In genomic region chr7:31050921-31051320, GRCm38 (mm10) we compare ENCODE assay signal across 8 mouse cellular contexts. TPM values are rescaled to one million over a fixed set of nuclear protein-coding genes. Genes with fewer than 3 reads are reported as not detected.
A peak's percentile ranks its signal among the peaks of the same experiment; 100 is the strongest.
DNase-seq lines count a peak whose midpoint lies in the region; ATAC-seq and TF ChIP-seq lines count a peak whose summit lies in the region.

No protein-coding gene starts in this region.

- ATAC-seq in cerebellum, adult (ENCODE audit: insufficient number of reproducible peaks, low FRiP score, low TSS enrichment): no peak
- peak; percentile 17; the same call in 1 of the 2 replicates for ATAC-seq in forebrain, embryonic 14.5 days
- no peak for ATAC-seq in limb, embryonic 12.5 days (ENCODE audit: insufficient number of reproducible peaks, insufficient read depth, low FRiP score, low TSS enrichment, low read depth)
- ATAC-seq in inflammation-experienced regulatory T-cells, adult 6 months: no peak

- peaks cover 62% of the 10 kb centered on the region for H3K4me1 ChIP-seq in E14TG2a.4 (replicated peaks; ENCODE audit: low read depth, low read length)
- H3K4me1 ChIP-seq in forebrain, embryonic 14.5 days (ENCODE audit: control insufficient read depth, insufficient read depth, low read length): peaks cover 11% of the 10 kb centered on the region
- peaks cover 64% of the 10 kb centered on the region for H3K4me1 ChIP-seq in limb, embryonic 12.5 days (replicated peaks)

- H3K27ac ChIP-seq in forebrain, embryonic 14.5 days (ENCODE audit: low read depth, low read length): no peak overlapping the region
- H3K27ac ChIP-seq in limb, embryonic 12.5 days: no peak overlapping the region

- H3K9ac ChIP-seq in forebrain, embryonic 14.5 days (ENCODE audit: low read length): peak overlapping the region; percentile 38
- H3K9ac ChIP-seq in limb, embryonic 12.5 days (replicated peaks): 0 out of 2 replicates have a peak overlapping the region, but pooled peaks have one; percentile 27

- TF ChIP-seq CTCF in E14TG2a.4 (conservative IDR thresholded peaks at IDR 0.05; ENCODE audit: low read length): no peak

- H3K36me3 ChIP-seq in E14TG2a.4 (ENCODE audit: insufficient read depth, low read length): no peaks in the 10 kb centered on the region
- no peaks in the 10 kb centered on the region for H3K36me3 ChIP-seq in forebrain, embryonic 14.5 days (ENCODE audit: control insufficient read depth, insufficient read depth, low read length)
- no peaks in the 10 kb centered on the region for H3K36me3 ChIP-seq in limb, embryonic 12.5 days

- H3K27me3 ChIP-seq in E14TG2a.4 (ENCODE audit: insufficient read depth, low read length): peaks cover 94% of the 10 kb centered on the region
- peaks cover 43% of the 10 kb centered on the region for H3K27me3 ChIP-seq in forebrain, embryonic 14.5 days (replicated peaks; ENCODE audit: control insufficient read depth, insufficient read depth, low read length)
- H3K27me3 ChIP-seq in limb, embryonic 12.5 days: peaks cover 79% of the 10 kb centered on the region

- peak overlapping the region; percentile 53 for H3K4me2 ChIP-seq in forebrain, embryonic 14.5 days (ENCODE audit: low read length)
- H3K4me2 ChIP-seq in limb, embryonic 12.5 days: peak overlapping the region; percentile 52

- WGBS in forebrain, embryonic 14.5 days: 1% methylated on average over 9 of the region's 9 CpGs
- WGBS in limb, embryonic 12.5 days: 2% methylated on average over 9 of the region's 9 CpGs

- peak; percentile 51 for DNase-seq in cerebellum, adult 11 months
- peak; percentile 50 for DNase-seq in forebrain, embryonic 14.5 days (ENCODE audit: low spot score)
- peak; percentile 52 to 72 for DNase-seq in right cerebral cortex, postnatal 36 days (ENCODE audit: low spot score in 2 of 2)
- DNase-seq in urinary bladder, postnatal 25 days (ENCODE audit: low spot score): no peak

- H3K9me3 ChIP-seq in E14TG2a.4 (ENCODE audit: low read length): no peaks in the 10 kb centered on the region
- no peaks in the 10 kb centered on the region for H3K9me3 ChIP-seq in forebrain, embryonic 14.5 days (replicated peaks; ENCODE audit: control insufficient read depth, low read length)
- H3K9me3 ChIP-seq in limb, embryonic 12.5 days: no peaks in the 10 kb centered on the region

- peak overlapping the region; percentile 57 for H3K4me3 ChIP-seq in E14TG2a.4 (replicated peaks; ENCODE audit: low read length)
- H3K4me3 ChIP-seq in forebrain, embryonic 14.5 days (ENCODE audit: low read depth, low read length): peak overlapping the region; percentile 27
- peak overlapping the region; percentile 28 for H3K4me3 ChIP-seq in limb, embryonic 12.5 days (replicated peaks)

RNA-seq across cellular contexts. Expression of gene Fxyd7, which starts 0.3 kb away (rescaled TPM):
- 46.8 and 67.8 TPM in 2 replicates for polyA plus RNA-seq in forebrain, embryonic 14.5 days (2014; fragmentation: Nextera tagmentation; extraction: Ambion mirVana)
- 9.7 and 10.6 TPM in 2 replicates for polyA plus RNA-seq in limb, embryonic 12.5 days (2016; fragmentation: Nextera tagmentation; extraction: Ambion mirVana)
- polyA plus RNA-seq in inflammation-experienced regulatory T-cells, adult 6 months (2017; shearing (Covaris generic)): not detected

RNA-seq across cellular contexts. Expression of gene Fxyd1, which starts 6.1 kb away (rescaled TPM):
- polyA plus RNA-seq in forebrain, embryonic 14.5 days (2014; fragmentation: Nextera tagmentation; extraction: Ambion mirVana): 9.4 and 12.3 TPM in 2 replicates
- polyA plus RNA-seq in limb, embryonic 12.5 days (2016; fragmentation: Nextera tagmentation; extraction: Ambion mirVana): 23.6 and 28.2 TPM in 2 replicates
- under 1 TPM in 1 of 3 experiments, not detected in 2; 0.85 TPM for polyA plus RNA-seq in inflammation-experienced regulatory T-cells, adult 6 months (2017; shearing (Covaris generic))

RNA-seq across cellular contexts. Expression of gene Lgi4, which starts 8.2 kb away (rescaled TPM):
- 0.08 and 0.15 TPM in 2 replicates for polyA plus RNA-seq in forebrain, embryonic 14.5 days (2014; fragmentation: Nextera tagmentation; extraction: Ambion mirVana)
- 0.61 and 0.87 TPM in 2 replicates for polyA plus RNA-seq in limb, embryonic 12.5 days (2016; fragmentation: Nextera tagmentation; extraction: Ambion mirVana)
- under 1 TPM in 2 of 3 experiments, not detected in 1; 0.09 to 0.13 TPM for polyA plus RNA-seq in inflammation-experienced regulatory T-cells, adult 6 months (2017; shearing (Covaris generic))

RNA-seq across cellular contexts. Expression of gene Fxyd5, which starts 8.6 kb away (rescaled TPM):
- polyA plus RNA-seq in forebrain, embryonic 14.5 days (2014; fragmentation: Nextera tagmentation; extraction: Ambion mirVana): 17.2 and 18.4 TPM in 2 replicates
- 9.9 and 10.3 TPM in 2 replicates for polyA plus RNA-seq in limb, embryonic 12.5 days (2016; fragmentation: Nextera tagmentation; extraction: Ambion mirVana)
- polyA plus RNA-seq in inflammation-experienced regulatory T-cells, adult 6 months (2017; shearing (Covaris generic)): 1,000 to 10,000 TPM; 1,847 to 2,152 (median 2,080) TPM

RNA-seq across cellular contexts. Expression of gene Fxyd3, which starts 25.6 kb away (rescaled TPM):
- not detected in 2 replicates for polyA plus RNA-seq in forebrain, embryonic 14.5 days (2014; fragmentation: Nextera tagmentation; extraction: Ambion mirVana)
- 18.3 and 19.2 TPM in 2 replicates for polyA plus RNA-seq in limb, embryonic 12.5 days (2016; fragmentation: Nextera tagmentation; extraction: Ambion mirVana)
- polyA plus RNA-seq in inflammation-experienced regulatory T-cells, adult 6 months (2017; shearing (Covaris generic)): under 1 TPM in 1 of 3 experiments, not detected in 2; 0.18 TPM

Comparison
In these comparisons a context has a peak if more than half of its experiments do, and no peak if none do; other contexts are left out.
1. RNA of gene Fxyd7, which starts 0.3 kb away (polyA plus RNA-seq): 46.8 to 67.8 TPM in forebrain, embryonic 14.5 days and 9.7 to 10.6 TPM in limb, embryonic 12.5 days; not detected in inflammation-experienced regulatory T-cells, adult 6 months; every median in the first group is over 10 times any median in the second.
2. Peak in every context shown above with its lines, with median percentiles within 50 percentile points of each other: H3K4me3 ChIP-seq.